Mouse (Mus musculus): ENCODE measurements around the gene Cdca3. TPM values are rescaled to one million over a fixed set of nuclear protein-coding genes. Genes with fewer than 3 reads are reported as not detected.

The Cdca3 gene
- total and polyA plus RNA-seq, 2 experiments, result 1.1 to 2.6 TPM

GRCm38 (mm10) chr6:124866560-124866959 lies 37.2 kb downstream of the Cdca3 start:
- Histone ChIP-seq H3K36me3 (ENCODE audit: control insufficient read depth, insufficient read depth, low read length) (no peaks in the 10 kb centered on the region), H3K27ac (replicated peaks; ENCODE audit: insufficient read depth, low read depth, low read length) (no peak overlapping the region), H3K9ac (ENCODE audit: low read depth, low read length) (no peak overlapping the region), H3K79me2 (ENCODE audit: control insufficient read depth, insufficient read depth, low read length) (no peaks in the 10 kb centered on the region; the same call in 1 of the 2 replicates), H3K4me1 (ENCODE audit: control insufficient read depth, insufficient read depth, low read length) (no peaks in the 10 kb centered on the region), H3K27me3 (ENCODE audit: control insufficient read depth, insufficient read depth, low read length) (no peaks in the 10 kb centered on the region), H3K4me3 (ENCODE audit: insufficient read depth, low read depth, low read length) (no peak overlapping the region)
- WGBS, result 83% methylated on average over 7 of the region's 7 CpGs
- no peak for DNase-seq (ENCODE audit: extremely low read depth, low read depth, low spot score)
- TF ChIP-seq CTCF (IDR thresholded peaks at IDR 0.05; ENCODE audit: low read depth, low read length) (no peak), POLR2A (IDR thresholded peaks at IDR 0.05; ENCODE audit: extremely low read depth, insufficient read depth, low read length) (no peak)

- peaks cover 3% of the 10 kb centered on the region; the same call in 1 of the 2 replicates for H3K4me1 ChIP-seq (ENCODE audit: control insufficient read depth, insufficient read depth, low read length)
- H3K9ac ChIP-seq (ENCODE audit: low read depth, low read length), result no peak overlapping the region
- 58% methylated on average over 2 of the region's 3 CpGs for WGBS
- no peaks in the 10 kb centered on the region; the same call in 1 of the 2 replicates for H3K79me2 ChIP-seq (ENCODE audit: control insufficient read depth, insufficient read depth, low read length)
- no peak for DNase-seq (ENCODE audit: extremely low read depth, low read depth, low spot score)
- no peaks in the 10 kb centered on the region for H3K27me3 ChIP-seq (ENCODE audit: control insufficient read depth, insufficient read depth, low read length)
- TF ChIP-seq POLR2A (IDR thresholded peaks at IDR 0.05; ENCODE audit: extremely low read depth, insufficient read depth, low read length) (no peak), CTCF (IDR thresholded peaks at IDR 0.05; ENCODE audit: low read depth, low read length) (no peak)
- no peaks in the 10 kb centered on the region for H3K36me3 ChIP-seq (ENCODE audit: control insufficient read depth, insufficient read depth, low read length)
- H3K27ac ChIP-seq (replicated peaks; ENCODE audit: insufficient read depth, low read depth, low read length), result no peak overlapping the region
- H3K4me3 ChIP-seq (ENCODE audit: insufficient read depth, low read depth, low read length), result no peak overlapping the region
Measured at GRCm38 (mm10) chr6:124874348-124874747, 45.0 kb downstream of the Cdca3 start.

- no peak for DNase-seq (ENCODE audit: extremely low read depth, low read depth, low spot score)
- Histone ChIP-seq H3K4me1 (ENCODE audit: control insufficient read depth, insufficient read depth, low read length) (peaks cover 10% of the 10 kb centered on the region), H3K36me3 (ENCODE audit: control insufficient read depth, insufficient read depth, low read length) (no peaks in the 10 kb centered on the region), H3K79me2 (ENCODE audit: control insufficient read depth, insufficient read depth, low read length) (no peaks in the 10 kb centered on the region), H3K27ac (replicated peaks; ENCODE audit: insufficient read depth, low read depth, low read length) (no peak overlapping the region), H3K4me3 (ENCODE audit: insufficient read depth, low read depth, low read length) (no peak overlapping the region), H3K9ac (ENCODE audit: low read depth, low read length) (no peak overlapping the region), H3K27me3 (ENCODE audit: control insufficient read depth, insufficient read depth, low read length) (no peaks in the 10 kb centered on the region)
- WGBS, result 63% methylated on average over 6 of the region's 6 CpGs
- no peak for TF ChIP-seq CTCF (IDR thresholded peaks at IDR 0.05; ENCODE audit: low read depth, low read length)
- TF ChIP-seq POLR2A (IDR thresholded peaks at IDR 0.05; ENCODE audit: extremely low read depth, insufficient read depth, low read length), result no peak
Measured at GRCm38 (mm10) chr6:124879390-124879789, 50.0 kb downstream of the Cdca3 start.

GRCm38 (mm10) chr6:124881821-124882220 lies 52.5 kb downstream of the Cdca3 start:
- Histone ChIP-seq H3K79me2 (ENCODE audit: control insufficient read depth, insufficient read depth, low read length) (no peaks in the 10 kb centered on the region), H3K4me1 (ENCODE audit: control insufficient read depth, insufficient read depth, low read length) (peaks cover 10% of the 10 kb centered on the region), H3K27me3 (ENCODE audit: control insufficient read depth, insufficient read depth, low read length) (no peaks in the 10 kb centered on the region), H3K36me3 (ENCODE audit: control insufficient read depth, insufficient read depth, low read length) (no peaks in the 10 kb centered on the region), H3K27ac (replicated peaks; ENCODE audit: insufficient read depth, low read depth, low read length) (peak overlapping the region; percentile 83), H3K9ac (ENCODE audit: low read depth, low read length) (peak overlapping the region; percentile 40), H3K4me3 (ENCODE audit: insufficient read depth, low read depth, low read length) (peak overlapping the region; percentile 12; the same call in 1 of the 2 replicates)
- peak; percentile 95 for DNase-seq (ENCODE audit: extremely low read depth, low read depth, low spot score)
- 48% methylated on average over 9 of the region's 9 CpGs for WGBS
- no peak for TF ChIP-seq CTCF (IDR thresholded peaks at IDR 0.05; ENCODE audit: low read depth, low read length)

Other genes starting within 250 kb of the Cdca3 start
- gene C1s2, start 193.5 kb upstream of the Cdca3 start, total RNA-seq (2014; rRNA removed), result 0.09 TPM in 1 of 2 replicates, not detected in the other
- not detected in 2 replicates for gene C1s2, start 193.5 kb upstream of the Cdca3 start, polyA plus RNA-seq (2012; rRNA removed)
- gene Lpcat3, start 166.5 kb upstream of the Cdca3 start, total RNA-seq (2014; rRNA removed), result 72.4 and 99.9 TPM in 2 replicates
- gene Lpcat3, start 166.5 kb upstream of the Cdca3 start, polyA plus RNA-seq (2012; rRNA removed), result 172 and 188 TPM in 2 replicates
- 97.4 and 99.6 TPM in 2 replicates for gene Emg1, start 117.4 kb upstream of the Cdca3 start, total RNA-seq (2014; rRNA removed)
- gene Emg1, start 117.4 kb upstream of the Cdca3 start, polyA plus RNA-seq (2012; rRNA removed), result 46.0 and 56.3 TPM in 2 replicates
- 140 and 151 TPM in 2 replicates for gene Phb2, start 117.2 kb upstream of the Cdca3 start, total RNA-seq (2014; rRNA removed)
- gene Phb2, start 117.2 kb upstream of the Cdca3 start, polyA plus RNA-seq (2012; rRNA removed), result 209 and 210 TPM in 2 replicates
- gene Ptpn6, start 90.8 kb upstream of the Cdca3 start, total RNA-seq (2014; rRNA removed), result 16.7 and 19.7 TPM in 2 replicates
- 17.3 and 17.8 TPM in 2 replicates for gene Ptpn6, start 90.8 kb upstream of the Cdca3 start, polyA plus RNA-seq (2012; rRNA removed)
- 125 and 140 TPM in 2 replicates for gene Grcc10, start 88.2 kb upstream of the Cdca3 start, total RNA-seq (2014; rRNA removed)
- gene Grcc10, start 88.2 kb upstream of the Cdca3 start, polyA plus RNA-seq (2012; rRNA removed), result 203 and 216 TPM in 2 replicates
- not detected in 2 replicates for gene Gm45234, start 73.5 kb upstream of the Cdca3 start, total RNA-seq (2014; rRNA removed)
- not detected in 2 replicates for gene Gm45234, start 73.5 kb upstream of the Cdca3 start, polyA plus RNA-seq (2012; rRNA removed)
- gene Atn1, start 73.0 kb upstream of the Cdca3 start, total RNA-seq (2014; rRNA removed), result 1.4 and 1.5 TPM in 2 replicates
- 9.6 and 10.9 TPM in 2 replicates for gene Atn1, start 73.0 kb upstream of the Cdca3 start, polyA plus RNA-seq (2012; rRNA removed)
- gene Eno2, start 59.9 kb upstream of the Cdca3 start, total RNA-seq (2014; rRNA removed), result 0.09 and 0.67 TPM in 2 replicates
- gene Eno2, start 59.9 kb upstream of the Cdca3 start, polyA plus RNA-seq (2012; rRNA removed), result 0.19 and 0.34 TPM in 2 replicates
- gene Lrrc23, start 49.8 kb upstream of the Cdca3 start, total RNA-seq (2014; rRNA removed), result not detected in 2 replicates
- not detected in 2 replicates for gene Lrrc23, start 49.8 kb upstream of the Cdca3 start, polyA plus RNA-seq (2012; rRNA removed)
- gene Spsb2, start 20.9 kb upstream of the Cdca3 start, total RNA-seq (2014; rRNA removed), result 9.9 and 14.1 TPM in 2 replicates
- gene Spsb2, start 20.9 kb upstream of the Cdca3 start, polyA plus RNA-seq (2012; rRNA removed), result 20.1 and 21.6 TPM in 2 replicates
- gene Tpi1, start 15.3 kb upstream of the Cdca3 start, total RNA-seq (2014; rRNA removed), result 422 and 433 TPM in 2 replicates
- gene Tpi1, start 15.3 kb upstream of the Cdca3 start, polyA plus RNA-seq (2012; rRNA removed), result 491 and 524 TPM in 2 replicates
- gene Usp5, start 63 bp upstream of the Cdca3 start, total RNA-seq (2014; rRNA removed), result 50.5 and 55.9 TPM in 2 replicates
- gene Usp5, start 63 bp upstream of the Cdca3 start, polyA plus RNA-seq (2012; rRNA removed), result 47.9 and 49.3 TPM in 2 replicates
- not detected in 2 replicates for gene Gnb3, start 10.7 kb downstream of the Cdca3 start, total RNA-seq (2014; rRNA removed)
- not detected in 2 replicates for gene Gnb3, start 10.7 kb downstream of the Cdca3 start, polyA plus RNA-seq (2012; rRNA removed)
- 2.1 and 2.5 TPM in 2 replicates for gene P3h3, start 28.2 kb downstream of the Cdca3 start, total RNA-seq (2014; rRNA removed)
- gene P3h3, start 28.2 kb downstream of the Cdca3 start, polyA plus RNA-seq (2012; rRNA removed), result 2.5 and 3.0 TPM in 2 replicates
- gene Gpr162, start 34.4 kb downstream of the Cdca3 start, total RNA-seq (2014; rRNA removed), result 0.09 and 0.27 TPM in 2 replicates
- 0.42 and 0.44 TPM in 2 replicates for gene Gpr162, start 34.4 kb downstream of the Cdca3 start, polyA plus RNA-seq (2012; rRNA removed)
- gene Cd4, start 58.7 kb downstream of the Cdca3 start, total RNA-seq (2014; rRNA removed), result 0.27 and 0.83 TPM in 2 replicates
- gene Cd4, start 58.7 kb downstream of the Cdca3 start, polyA plus RNA-seq (2012; rRNA removed), result 0.19 and 0.46 TPM in 2 replicates
- gene Lag3, start 82.2 kb downstream of the Cdca3 start, total RNA-seq (2014; rRNA removed), result 0.09 and 0.13 TPM in 2 replicates
- gene Lag3, start 82.2 kb downstream of the Cdca3 start, polyA plus RNA-seq (2012; rRNA removed), result 0.39 and 0.67 TPM in 2 replicates
- gene Ptms, start 90.6 kb downstream of the Cdca3 start, total RNA-seq (2014; rRNA removed), result 80.7 and 101 TPM in 2 replicates
- 2,256 and 3,281 TPM in 2 replicates for gene Ptms, start 90.6 kb downstream of the Cdca3 start, polyA plus RNA-seq (2012; rRNA removed)
- 74.6 and 101 TPM in 2 replicates for gene Mlf2, start 101.8 kb downstream of the Cdca3 start, total RNA-seq (2014; rRNA removed)
- 265 and 285 TPM in 2 replicates for gene Mlf2, start 101.8 kb downstream of the Cdca3 start, polyA plus RNA-seq (2012; rRNA removed)
- gene Cops7a, start 136.0 kb downstream of the Cdca3 start, total RNA-seq (2014; rRNA removed), result 35.8 and 46.6 TPM in 2 replicates
- 165 and 170 TPM in 2 replicates for gene Cops7a, start 136.0 kb downstream of the Cdca3 start, polyA plus RNA-seq (2012; rRNA removed)
- 0.13 TPM in 1 of 2 replicates, not detected in the other for gene Pianp, start 167.1 kb downstream of the Cdca3 start, total RNA-seq (2014; rRNA removed)
- 0.77 and 1.4 TPM in 2 replicates for gene Pianp, start 167.1 kb downstream of the Cdca3 start, polyA plus RNA-seq (2012; rRNA removed)
- 7.6 and 8.9 TPM in 2 replicates for gene Zfp384, start 179.6 kb downstream of the Cdca3 start, total RNA-seq (2014; rRNA removed)
- gene Zfp384, start 179.6 kb downstream of the Cdca3 start, polyA plus RNA-seq (2012; rRNA removed), result 23.1 and 34.7 TPM in 2 replicates
- 15.8 and 16.3 TPM in 2 replicates for gene Ing4, start 210.2 kb downstream of the Cdca3 start, total RNA-seq (2014; rRNA removed)
- gene Ing4, start 210.2 kb downstream of the Cdca3 start, polyA plus RNA-seq (2012; rRNA removed), result 23.2 and 27.0 TPM in 2 replicates
- gene Acrbp, start 220.1 kb downstream of the Cdca3 start, total RNA-seq (2014; rRNA removed), result 3.2 and 4.1 TPM in 2 replicates
- 6.6 and 7.8 TPM in 2 replicates for gene Acrbp, start 220.1 kb downstream of the Cdca3 start, polyA plus RNA-seq (2012; rRNA removed)
- 0.27 TPM in 1 of 2 replicates, not detected in the other for gene Lpar5, start 238.4 kb downstream of the Cdca3 start, total RNA-seq (2014; rRNA removed)
- gene Lpar5, start 238.4 kb downstream of the Cdca3 start, polyA plus RNA-seq (2012; rRNA removed), result 0.42 and 1.2 TPM in 2 replicates

All from liver, adult 2 months (tissue).